Mouse (Mus musculus): ENCODE data around the gene Rap1gap2.

DNA sequence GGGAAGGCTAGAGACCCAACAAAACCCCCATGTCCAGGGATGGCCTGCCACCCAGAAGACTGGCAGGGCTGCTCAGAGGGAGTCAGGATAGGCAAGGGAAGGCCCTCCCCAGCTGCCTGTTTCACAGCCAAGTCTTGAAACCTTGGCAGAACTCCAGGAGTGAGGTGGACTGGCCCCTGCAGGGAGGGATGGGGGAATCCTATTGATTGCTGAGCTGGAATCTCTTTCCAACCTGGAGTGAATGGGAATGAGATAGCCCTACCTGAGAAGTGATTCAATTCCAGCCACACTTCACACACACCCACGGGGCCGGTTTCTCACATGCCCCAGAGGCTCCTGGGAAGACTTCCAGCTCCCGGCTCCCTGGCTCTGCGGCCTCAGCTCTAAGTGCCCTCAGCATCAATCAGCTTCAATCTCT is 200.9 kb downstream of the Rap1gap2 start:
- TF ChIP-seq CTCF (IDR thresholded peaks at IDR 0.05; ENCODE audit: extremely low read depth, insufficient read depth, low read length) (no peak), POLR2A (IDR thresholded peaks at IDR 0.05; ENCODE audit: extremely low read depth, insufficient read depth, low read length) (no peak)

Data from cortical plate, adult 2 months (tissue).